Mouse (Mus musculus) MEL (cell line): ENCODE measurements around the gene Trem2.

Experiments
- CTCF ChIP-seq, 3 experiments: IDR thresholded peaks in 2 of 3; conservative IDR thresholded peaks in 1 of 3; 2 replicates each; pipeline ENCODE4 v1.5.1; 2011 to 2012; ENCODE audit warnings: low read length in 3 of 3, low read depth in 2 of 3, mild to moderate bottlenecking in 2 of 3, improper control_type of control experiment in 1 of 3, inconsistent platforms in 1 of 3, mixed read lengths in 1 of 3, moderate library complexity in 1 of 3; ENCODE audit not compliant: control insufficient read depth in 1 of 3, insufficient read depth in 1 of 3, poor library complexity in 1 of 3, severe bottlenecking in 1 of 3
- GABPA ChIP-seq: IDR thresholded peaks from 2 replicates; pipeline ENCODE4 v1.6.1; 2012; ENCODE audit warnings: low read depth, mild to moderate bottlenecking, inconsistent platforms, low read length, improper control_type of control experiment, moderate library complexity
- MAFK ChIP-seq: IDR thresholded peaks from 2 replicates; pipeline ENCODE4 v1.6.1; 2011; ENCODE audit warnings: low read depth, mild to moderate bottlenecking, low read length, improper control_type of control experiment, borderline replicate concordance
- MAX ChIP-seq: IDR thresholded peaks from 2 replicates; pipeline ENCODE4 v1.6.1; 2011; ENCODE audit warnings: low read length, improper control_type of control experiment
- MYC ChIP-seq: IDR thresholded peaks from 2 replicates; pipeline ENCODE4 v1.6.1; 2011; ENCODE audit warnings: low read depth, mild to moderate bottlenecking, low read length, improper control_type of control experiment, moderate library complexity
- NELFE ChIP-seq: IDR thresholded peaks from 2 replicates; pipeline ENCODE4 v1.6.1; 2011; ENCODE audit warnings: low read depth, low read length, improper control_type of control experiment
- POLR2A ChIP-seq, 2 experiments: IDR thresholded peaks; 2 replicates each; pipeline ENCODE4 v1.6.1; 2011 to 2012; ENCODE audit warnings: low read length in 2 of 2, mild to moderate bottlenecking in 2 of 2, control low read depth in 1 of 2, improper control_type of control experiment in 1 of 2, low read depth in 1 of 2, moderate library complexity in 1 of 2; ENCODE audit not compliant: control insufficient read depth in 1 of 2, insufficient read depth in 1 of 2, poor library complexity in 1 of 2
- POLR2AphosphoS5 ChIP-seq: IDR thresholded peaks from 2 replicates; pipeline ENCODE4 v1.6.1; 2012; ENCODE audit warnings: low read depth, borderline replicate concordance, mild to moderate bottlenecking, inconsistent platforms, low read length, moderate library complexity, mixed read lengths
- RCOR1 ChIP-seq: IDR thresholded peaks from 2 replicates; pipeline ENCODE4 v1.6.1; 2012; ENCODE audit warnings: low read depth, mild to moderate bottlenecking, inconsistent platforms, low read length, improper control_type of control experiment
- SIN3A ChIP-seq: IDR thresholded peaks from 2 replicates; pipeline ENCODE4 v1.6.1; 2012; ENCODE audit warnings: low read length, improper control_type of control experiment, inconsistent platforms
- TCF12 ChIP-seq: IDR thresholded peaks from 2 replicates; pipeline ENCODE4 v1.6.1; 2014; ENCODE audit warnings: low read depth, mild to moderate bottlenecking, inconsistent platforms, low read length, improper control_type of control experiment, moderate library complexity
- UBTF ChIP-seq: IDR thresholded peaks from 2 replicates; pipeline ENCODE4 v1.6.1; 2012; ENCODE audit warnings: low read depth, mild to moderate bottlenecking, inconsistent platforms, low read length, improper control_type of control experiment, moderate library complexity, borderline replicate concordance; ENCODE audit not compliant: insufficient read depth
- ZNF384 ChIP-seq: IDR thresholded peaks from 2 replicates; pipeline ENCODE4 v1.6.1; 2012; ENCODE audit warnings: low read depth, mild to moderate bottlenecking, inconsistent platforms, low read length, improper control_type of control experiment

DNA sequence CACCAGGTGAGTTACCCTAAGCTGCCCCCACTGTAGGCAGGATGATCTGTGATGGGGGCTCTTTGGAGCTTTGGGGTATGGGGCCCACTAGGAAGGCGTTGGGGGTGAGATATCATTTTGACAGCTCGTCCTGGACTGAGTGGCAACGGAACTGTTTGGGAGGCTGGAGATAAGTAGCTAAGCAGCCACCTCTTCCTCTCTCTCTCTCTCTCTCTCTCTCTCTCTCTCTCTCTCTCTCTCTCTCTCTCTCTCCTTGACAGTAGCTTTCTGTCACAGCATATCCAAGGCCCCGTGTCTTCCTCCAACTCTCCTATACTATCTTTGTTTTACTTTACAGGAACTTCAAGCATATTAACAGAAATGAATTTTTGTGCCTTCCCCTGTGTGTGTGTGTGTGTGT, 14.3 kb downstream of the Trem2 start:
- TF ChIP-seq UBTF = no peak
- no peak for TF ChIP-seq CTCF (IDR thresholded peaks at IDR 0.05 in 2 of 3, conservative IDR thresholded peaks at IDR 0.05 in 1 of 3; ENCODE audit: control insufficient read depth in 1 of 3, insufficient read depth in 1 of 3, low read depth in 2 of 3, low read length in 3 of 3, poor library complexity in 1 of 3, severe bottlenecking in 1 of 3)
- 0 out of 4 replicates have a peak, but pooled peaks of 1 of the 2 experiments have one; percentile 23 for TF ChIP-seq POLR2A (IDR thresholded peaks at IDR 0.05; ENCODE audit: control insufficient read depth in 1 of 2, insufficient read depth in 1 of 2, low read depth in 1 of 2, low read length in 2 of 2, poor library complexity in 1 of 2)
- 0 out of 2 replicates have a peak, but pooled peaks have one; percentile 46 for TF ChIP-seq MYC
- peak; percentile 91 for TF ChIP-seq TCF12
- 0 out of 2 replicates have a peak, but pooled peaks have one; percentile 21 for TF ChIP-seq GABPA
- no peak for TF ChIP-seq MAX
- TF ChIP-seq SIN3A = peak; percentile 93
- TF ChIP-seq POLR2AphosphoS5 = no peak
- no peak; the same call in 1 of the 2 replicates for TF ChIP-seq RCOR1
- TF ChIP-seq ZNF384 = no peak
- no peak; the same call in 1 of the 2 replicates for TF ChIP-seq NELFE
- TF ChIP-seq MAFK = no peak
